Mouse (Mus musculus) brain, embryonic 18.5 days (tissue): Measurements from ENCODE around the gene Dhh.
"Not testable (repeated sequence)": the region's sequence is repeated elsewhere in the genome, so short reads cannot be mapped to it uniquely, and the experiment has no call there.

Source experiments
- DNase-seq: peaks from one replicate; pipeline ENCODE4 v3.0.0-alpha.2; 2012; ENCODE audit warnings: low read depth, low spot score

Dhh gene

DNA sequence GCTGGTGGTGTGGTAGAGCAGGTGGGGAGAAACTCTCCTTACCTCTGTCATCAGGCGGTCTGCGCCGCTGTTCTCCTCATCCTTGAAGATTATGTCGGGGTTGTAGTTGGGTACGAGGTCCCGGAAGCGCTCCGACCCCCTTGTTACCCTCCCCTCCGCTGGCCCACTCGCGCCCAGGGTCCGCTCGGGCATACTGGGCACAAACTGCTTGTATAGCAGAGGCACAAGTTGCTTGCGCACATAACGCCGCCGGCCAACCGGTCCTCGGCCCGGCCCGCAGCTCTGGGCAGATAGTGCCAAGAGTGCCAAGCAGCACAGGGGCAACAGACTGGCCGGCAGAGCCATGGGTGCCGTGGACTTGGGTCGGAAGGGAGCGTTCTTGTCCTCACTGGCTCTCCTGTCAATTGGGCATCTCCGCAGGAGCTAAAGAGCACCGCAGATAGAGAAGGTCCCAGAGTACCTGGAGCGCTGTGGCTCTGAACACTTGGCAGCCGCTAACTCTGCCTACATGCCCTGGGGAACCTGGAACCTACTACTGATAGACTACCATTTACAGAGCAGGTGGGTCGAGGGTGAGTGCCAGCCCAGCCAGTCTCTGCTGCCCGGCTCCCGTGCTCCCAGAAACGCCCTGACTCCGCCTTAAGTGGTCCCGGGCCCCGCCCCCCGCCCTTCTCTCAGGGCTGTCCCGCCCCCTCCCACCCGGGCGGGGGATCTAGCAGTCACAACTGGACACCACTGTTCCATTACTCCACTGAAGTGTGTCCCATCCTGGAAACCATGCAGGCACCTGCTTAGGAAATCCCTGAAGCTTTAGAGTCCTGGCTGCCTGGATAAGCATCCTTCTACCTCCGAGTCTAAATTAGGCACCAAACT is at the start of gene Dhh:
Gene Dhh, minus strand, starts transcription at position 613 of the 873 bp plus-strand sequence.
- DNase-seq, result no peak

DNA sequence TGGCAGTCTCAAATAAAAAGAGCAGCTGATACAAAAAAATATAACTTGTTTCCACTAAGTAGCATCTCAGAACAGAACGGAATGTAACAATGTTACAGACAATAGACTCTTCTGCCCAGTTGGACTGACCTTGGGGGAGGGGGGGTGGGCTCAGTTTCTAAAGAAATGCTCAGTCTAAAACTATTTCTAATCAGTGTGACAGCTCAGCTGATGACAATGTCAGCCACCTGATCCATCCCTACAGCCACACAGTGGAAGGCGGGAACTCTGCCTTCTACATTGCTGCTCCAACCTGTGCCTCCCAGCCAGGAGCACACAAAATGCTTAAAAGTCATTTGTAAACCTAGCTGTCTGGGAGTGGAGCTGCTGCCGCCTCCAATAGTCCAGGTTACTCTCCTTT is 49.5 kb upstream of the Dhh start:
- DNase-seq, result no peak

DNA sequence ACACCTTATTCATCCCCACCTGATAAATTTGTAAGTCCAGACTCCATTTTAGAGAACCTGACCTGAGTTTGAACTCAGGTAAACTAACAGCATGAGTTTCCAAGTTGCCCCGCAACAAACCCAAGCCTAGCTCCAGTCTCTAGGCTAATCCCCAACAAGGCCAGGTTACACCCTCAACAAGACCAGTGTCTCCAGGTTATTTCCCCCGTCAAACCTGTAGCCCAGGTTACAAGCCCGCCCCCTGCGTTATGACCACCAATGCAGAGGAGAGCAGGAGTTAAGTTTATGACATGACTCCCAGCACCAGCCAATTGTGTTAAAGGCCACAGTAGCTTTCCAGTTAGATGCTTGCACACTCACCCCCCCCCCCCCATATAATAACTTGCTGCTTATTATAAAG is 44.8 kb upstream of the Dhh start:
- no peak for DNase-seq

DNA sequence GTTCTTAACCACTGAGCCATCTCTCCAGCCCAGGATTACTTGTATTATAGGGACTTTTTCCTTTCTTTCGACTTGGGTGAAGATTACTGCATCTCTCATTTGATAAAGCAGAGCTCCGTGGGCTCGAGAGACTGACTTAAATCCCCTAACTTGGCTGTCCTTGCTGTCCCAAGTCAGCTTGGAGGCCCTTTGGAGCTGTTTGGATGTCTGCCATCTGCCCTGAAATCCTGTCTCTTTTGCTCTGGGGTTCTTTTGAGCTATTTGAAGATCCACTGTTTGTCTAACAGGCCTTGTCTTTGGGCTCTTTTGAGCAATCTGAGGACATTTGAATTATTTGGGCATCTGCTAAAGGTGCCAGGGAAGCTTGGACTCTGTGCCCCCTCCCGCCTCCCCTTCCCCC is 43.7 kb upstream of the Dhh start:
- no peak for DNase-seq

DNA sequence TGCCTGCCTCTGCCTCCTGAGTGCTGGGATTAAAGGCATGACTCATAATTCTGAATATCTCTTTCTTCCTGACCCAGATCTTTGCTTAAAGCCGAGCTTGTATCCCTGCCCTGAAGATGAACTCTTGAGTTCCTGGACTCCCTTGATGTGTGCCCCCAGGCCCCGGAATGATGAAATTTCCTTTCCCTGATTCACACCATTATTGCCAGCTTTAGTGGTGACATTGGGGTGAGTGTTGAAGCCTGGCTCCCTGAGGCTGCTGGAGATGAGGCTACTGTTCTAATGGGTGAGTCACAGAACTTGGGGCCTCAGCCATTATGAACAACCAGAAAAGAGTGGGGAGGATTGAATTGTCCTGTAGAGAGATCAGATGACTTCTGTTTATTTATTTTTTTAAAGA is 43.2 kb upstream of the Dhh start:
- DNase-seq, result no peak

DNA sequence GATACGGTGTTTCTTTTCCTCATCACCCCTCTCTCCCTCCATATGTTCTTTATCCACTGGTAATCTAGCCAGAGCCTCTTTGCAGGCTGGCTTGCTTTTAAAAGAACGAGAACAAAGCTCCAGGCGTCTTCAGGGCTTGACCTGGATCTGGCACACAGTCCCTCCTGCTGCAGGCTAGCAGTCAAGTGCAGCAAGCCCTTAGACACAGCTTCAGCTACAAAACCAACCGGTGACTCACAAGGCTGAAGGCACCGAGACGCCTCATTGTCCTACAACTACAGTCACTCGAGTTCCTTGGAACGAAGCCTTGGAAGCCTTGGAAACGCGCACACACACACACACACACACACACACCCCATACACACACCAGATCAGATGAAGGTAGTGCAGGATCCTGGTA is 42.5 kb upstream of the Dhh start:
- DNase-seq, result no peak

DNA sequence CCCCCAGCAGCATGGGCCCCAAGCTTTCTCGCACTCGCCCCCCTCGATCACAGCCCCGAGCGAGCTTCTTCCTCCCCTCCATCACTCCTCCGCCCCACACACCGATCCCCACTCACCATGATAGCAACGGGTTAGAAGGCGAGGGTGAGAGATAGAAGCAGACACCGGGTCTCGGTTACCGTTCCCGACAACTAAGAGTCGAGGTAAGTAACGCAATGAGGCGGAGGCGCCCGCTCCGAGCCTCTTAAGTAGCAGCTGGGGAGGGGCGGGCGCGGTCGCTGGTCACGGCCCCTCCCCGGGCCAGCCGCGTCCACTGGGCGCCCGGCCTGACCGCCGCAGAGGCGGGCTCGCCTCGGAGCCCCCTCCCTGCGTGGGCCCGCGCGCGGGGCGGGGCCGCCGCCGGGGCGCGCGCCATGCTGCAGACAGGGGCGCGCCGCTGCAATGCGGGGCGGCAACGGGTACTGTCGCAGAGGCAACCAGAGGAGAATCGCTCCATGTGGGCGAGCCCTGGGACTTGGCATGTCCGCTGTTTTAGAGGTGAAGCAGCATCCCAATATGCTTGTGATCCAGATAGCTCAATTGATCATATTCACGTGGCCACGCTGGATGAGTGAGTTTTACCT is 36.0 kb upstream of the Dhh start, which contains the start of gene Tuba1b:
Gene Tuba1b, minus strand, starts transcription at position 349 of the 623 bp plus-strand sequence.
- peak; percentile 86 for DNase-seq

DNA sequence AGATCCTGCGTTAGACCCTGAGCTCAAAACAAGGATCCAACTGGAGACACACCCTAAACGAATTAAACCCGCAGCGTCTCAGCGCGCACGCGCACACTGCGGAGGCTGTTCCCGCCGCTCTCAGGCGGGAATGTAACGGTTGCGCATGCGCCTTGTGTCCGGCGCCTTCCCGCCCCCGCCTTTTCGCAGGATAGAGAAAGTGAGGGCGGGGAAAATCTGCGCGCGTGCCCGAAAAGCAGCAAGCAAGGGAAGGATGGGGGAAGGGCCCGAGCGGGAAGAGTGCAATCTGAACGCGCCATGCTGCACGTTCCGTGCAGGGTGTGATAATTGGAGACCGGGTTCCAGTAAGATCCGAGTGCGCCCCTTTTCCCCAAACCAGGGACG is 35.5 kb upstream of the Dhh start:
- DNase-seq, result peak; percentile 96

DNA sequence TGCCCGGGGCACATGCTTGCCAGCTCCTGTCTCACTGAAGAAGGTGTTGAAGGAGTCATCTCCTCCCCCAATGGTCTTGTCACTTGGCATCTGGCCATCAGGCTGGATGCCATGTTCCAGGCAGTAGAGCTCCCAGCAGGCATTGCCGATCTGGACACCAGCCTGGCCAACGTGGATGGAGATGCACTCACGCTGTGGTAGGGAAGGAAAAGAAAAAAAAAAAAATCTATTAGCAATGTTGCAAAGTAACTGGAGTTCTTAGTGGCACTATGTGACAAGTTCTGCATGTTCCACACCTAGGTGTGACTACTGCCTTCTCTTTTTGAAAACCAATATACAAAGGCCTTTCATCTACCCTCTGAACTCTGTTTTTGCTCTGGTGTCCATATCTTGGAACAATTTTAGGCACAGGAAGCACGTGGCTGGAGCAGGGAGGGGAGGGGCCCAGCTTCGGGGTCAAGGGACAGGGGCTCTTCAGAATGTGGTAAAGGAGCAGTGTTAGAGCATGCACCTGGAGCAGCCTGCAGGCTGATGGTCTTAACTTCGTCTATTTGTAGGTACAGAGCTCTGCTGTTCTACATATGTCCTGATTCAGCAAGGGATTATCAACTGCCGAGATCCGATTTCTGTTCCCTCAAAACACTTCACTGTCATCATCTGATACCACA is 34.8 kb upstream of the Dhh start:
- DNase-seq, result not testable (repeated sequence)

DNA sequence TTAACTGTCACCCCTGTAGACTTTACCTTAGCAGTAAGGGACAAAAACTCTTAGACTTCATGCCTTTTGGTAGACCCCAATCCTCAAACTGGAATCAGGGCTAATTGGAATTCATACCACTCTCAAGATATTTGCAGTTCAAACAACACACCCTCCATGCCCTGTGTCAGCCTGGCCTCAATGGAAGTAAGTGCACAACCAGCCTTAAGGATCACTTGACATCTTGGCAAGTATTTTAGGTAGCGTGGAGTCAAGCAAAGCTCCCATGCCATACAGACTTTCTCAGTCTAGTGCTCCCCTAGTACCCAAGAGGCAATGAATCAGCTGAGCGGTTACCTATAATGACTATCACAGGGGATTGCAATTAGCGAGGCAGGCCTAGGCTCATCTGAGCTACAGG is 32.7 kb upstream of the Dhh start:
- DNase-seq, result no peak

DNA sequence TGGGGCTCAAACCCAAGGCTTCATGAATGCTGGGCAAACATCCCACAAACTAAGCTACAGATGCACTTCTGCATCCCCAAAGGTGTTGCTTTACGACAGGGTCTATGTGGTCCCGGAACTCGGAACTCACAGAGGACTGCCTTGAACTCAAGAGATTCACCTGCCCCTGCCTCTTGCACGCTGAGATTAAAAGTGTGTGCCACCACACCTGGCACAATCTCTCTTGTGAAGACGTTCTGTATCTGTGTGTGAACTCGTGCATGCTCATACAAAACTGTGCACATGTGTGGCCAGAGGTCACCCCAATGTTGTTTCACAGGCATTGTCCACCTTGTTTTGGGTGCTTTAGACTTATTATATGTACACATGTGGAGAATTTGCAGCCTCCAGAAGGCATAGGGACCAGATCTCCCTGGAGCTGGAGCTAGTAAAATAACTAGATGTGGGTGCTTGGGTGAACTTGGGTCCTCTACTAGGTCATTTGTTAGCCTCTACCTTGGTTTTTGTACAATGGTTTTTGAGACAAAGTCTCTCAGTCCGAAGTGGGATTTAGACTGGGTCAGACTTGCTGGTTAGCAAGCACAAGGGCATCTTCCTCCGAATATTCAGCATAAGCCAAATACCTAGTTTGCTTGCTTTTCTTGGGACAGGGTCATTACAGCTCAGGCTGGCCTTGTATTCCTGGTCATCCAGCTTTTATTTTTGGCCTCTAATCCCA is 31.8 kb upstream of the Dhh start:
- DNase-seq, result no peak

DNA sequence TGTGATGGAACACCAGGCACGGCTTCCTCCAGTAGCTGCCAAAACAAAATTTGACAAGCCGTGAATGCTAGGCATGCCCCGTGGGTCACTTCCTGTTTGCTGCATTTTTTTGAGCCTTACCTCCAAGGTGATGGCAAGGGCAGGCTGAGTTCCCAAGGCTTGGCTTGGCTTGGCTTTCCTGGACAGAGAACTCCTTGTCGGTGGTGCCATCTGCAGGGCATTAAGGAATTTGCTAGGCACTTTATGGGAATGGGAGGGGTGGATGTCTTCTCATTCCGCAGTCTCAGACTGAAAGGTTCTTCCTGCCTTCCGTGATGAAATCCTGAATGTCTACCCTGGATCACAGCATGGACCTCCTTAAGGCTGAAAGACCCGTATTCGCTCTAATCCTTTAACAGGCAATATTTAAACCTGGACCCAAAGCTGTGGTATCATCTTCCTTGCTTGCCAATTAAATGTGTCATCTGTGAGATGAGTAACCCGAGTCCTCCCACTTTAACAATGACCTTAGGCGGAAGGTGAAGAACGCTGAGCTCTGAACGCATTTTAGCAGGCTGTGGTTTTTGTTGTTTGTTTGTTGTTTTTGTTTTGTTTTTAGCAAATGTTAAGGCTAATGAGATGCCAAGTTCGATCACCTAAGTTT is 30.4 kb upstream of the Dhh start:
- DNase-seq, result no peak

DNA sequence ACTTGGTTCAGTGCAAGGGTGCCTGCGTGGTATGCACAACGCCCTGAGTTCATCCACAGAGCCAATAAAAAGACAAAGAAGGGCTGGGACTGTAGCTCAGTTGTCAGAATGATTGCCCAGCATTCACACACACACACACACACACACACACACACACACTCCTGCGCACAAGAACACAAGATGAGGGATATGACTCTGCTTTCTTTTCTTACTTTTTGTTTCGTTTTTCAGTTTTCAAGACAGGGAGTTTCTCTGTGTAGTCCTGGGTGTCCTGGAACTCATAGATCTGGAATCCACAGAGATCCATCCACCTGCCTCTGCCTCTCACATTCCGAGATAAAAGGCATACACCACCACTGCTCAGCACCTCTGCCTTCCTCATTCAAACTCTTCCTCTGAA is 29.2 kb upstream of the Dhh start:
- no peak for DNase-seq

DNA sequence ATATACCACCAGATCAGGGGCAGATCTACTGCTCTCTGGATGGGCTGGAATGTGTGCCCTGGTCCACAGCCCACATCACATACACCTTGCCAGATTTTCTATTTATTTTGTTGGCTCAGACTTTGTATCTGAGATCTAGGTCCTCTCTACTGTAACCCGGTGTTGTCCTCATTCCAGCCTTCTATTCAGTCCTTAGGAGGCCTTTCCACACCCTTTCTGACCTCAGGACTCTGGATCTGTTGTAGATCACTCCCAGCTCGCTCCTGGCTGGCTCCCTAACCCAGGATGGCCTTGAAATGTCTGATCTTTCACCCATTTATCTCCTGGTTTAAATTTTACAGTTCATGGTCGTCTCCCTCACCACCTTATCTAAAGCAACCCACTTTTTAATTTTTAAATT is 26.3 kb upstream of the Dhh start:
- DNase-seq, result no peak

DNA sequence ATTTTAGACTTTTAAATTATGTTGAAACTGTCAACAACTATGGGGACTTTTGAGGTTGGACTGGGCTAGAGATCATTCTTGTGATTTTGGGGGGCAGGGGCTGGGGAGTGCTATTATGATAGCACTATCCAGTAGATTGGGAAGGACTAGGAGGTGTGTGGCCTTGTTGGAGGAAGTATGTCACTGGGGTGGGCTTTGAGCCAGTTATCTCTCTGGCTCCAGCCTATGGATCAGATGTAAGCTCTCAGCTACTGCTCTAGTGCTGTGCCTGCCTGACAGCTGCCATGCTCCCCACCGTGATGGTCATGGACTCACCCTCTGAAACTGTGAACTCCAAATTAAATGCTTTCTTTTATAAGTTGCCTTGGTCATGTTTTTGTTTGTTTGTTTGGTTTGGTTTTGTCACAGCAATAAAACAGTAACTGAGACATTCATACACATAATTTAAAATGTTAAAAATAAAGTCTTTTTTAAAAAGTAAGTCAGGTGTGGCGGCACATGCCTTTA is 24.7 kb upstream of the Dhh start:
- no peak for DNase-seq

DNA sequence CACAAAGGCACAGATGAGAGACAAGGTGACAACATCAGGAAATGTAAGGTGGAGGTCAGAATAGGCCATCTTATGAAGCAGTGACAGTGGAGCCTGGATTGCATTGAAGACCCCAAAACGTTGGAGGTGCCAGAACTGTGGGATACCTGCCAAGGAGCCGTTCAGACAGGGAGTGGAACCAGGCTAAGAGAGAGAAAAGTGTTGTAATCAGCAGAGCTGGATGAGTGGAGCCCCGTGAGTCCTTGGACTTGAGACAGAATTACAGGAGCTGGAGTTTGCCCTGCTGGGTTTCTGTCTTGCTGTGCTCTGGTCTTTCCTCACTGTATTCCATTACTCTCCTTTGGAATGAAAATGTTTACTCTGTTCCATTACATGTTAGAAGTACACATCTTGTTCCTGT is 24.2 kb upstream of the Dhh start:
- DNase-seq, result no peak

DNA sequence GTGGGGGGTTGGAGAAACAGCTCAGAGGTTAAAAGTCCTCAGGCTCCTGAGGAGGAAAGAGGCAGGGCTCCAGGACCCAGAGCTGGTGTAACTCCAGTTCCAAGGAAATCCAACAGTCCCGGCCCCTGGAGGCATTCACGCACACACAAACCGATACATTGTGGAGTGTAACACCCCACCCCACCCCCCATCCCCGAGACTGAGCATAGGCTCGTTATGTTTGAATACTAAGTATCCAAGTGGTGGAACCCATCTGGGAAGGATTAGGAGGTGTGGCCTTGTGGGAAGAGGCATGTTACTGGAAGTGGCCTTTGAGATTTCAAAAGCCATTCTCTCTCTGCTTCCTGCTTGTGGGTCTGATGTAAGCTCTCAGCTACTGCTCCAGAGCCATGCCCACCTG is 23.2 kb upstream of the Dhh start:
- no peak for DNase-seq

DNA sequence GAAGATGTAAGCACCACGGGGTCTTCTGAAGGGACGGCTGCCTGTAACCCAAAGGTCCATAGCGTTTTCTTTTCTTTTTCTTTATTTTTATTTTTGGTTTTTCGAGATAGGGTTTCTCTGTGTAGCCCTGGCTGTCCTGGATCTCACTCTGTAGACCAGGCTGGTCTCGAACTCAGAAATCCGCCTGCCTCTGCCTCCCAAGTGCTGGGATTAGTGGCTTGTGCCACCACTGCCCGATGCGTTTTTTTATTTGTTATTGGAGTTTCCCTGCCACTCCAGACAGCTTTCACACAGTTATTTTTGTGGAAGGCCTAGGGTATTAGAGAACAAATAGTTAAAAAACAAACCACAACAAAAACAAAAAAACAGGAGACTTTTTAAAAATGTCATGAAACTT is 20.2 kb upstream of the Dhh start:
- DNase-seq, result not testable (repeated sequence)

DNA sequence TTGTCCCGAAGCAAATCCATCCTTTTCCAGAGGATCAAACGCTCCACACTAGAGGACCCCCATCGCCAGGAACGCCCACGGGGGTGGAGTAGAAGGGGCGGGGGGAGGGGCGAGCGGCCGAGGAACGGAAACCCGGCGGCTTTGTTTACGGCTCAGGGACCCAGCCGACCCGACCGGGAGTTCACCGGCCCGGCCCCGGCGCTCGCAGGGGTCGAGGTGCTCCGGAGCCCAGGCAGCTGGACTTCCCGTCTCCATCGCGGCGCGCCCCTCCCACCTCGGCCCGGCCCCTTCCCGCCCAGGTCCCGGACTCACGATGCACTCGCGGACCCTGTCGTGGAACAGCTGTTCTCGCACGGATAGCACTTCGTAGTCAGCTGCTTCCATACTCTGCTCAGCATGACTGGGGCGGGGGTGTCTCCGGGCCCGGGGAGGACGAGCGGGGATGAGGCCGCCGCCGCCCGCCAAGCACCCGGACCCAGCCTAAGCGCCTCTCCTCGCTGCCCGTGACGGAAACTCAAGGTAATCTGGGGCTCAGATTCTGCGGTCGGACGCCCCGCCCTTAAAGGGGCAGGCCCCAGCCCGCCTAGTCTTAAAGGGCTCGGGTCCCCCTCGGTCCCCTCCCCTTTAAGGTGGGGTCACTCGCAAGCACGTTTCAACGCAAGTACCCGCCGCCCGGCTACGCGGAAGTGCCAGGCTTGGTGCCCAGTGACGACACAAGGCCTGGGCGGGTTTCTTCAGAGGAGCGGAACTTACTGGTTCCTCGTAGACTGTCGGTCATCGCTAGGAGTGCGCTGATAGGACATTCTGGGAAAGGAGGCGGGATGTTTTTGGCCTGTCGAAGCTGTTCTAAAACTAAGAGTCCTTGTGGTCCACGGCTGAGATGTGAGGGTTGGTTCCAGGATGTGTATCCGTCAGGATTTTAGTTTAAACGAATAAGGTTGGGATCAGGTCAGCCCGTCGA is 19.5 kb upstream of the Dhh start, which contains the start of gene Lmbr1l:
Gene Lmbr1l, minus strand, starts transcription at position 694 of the 961 bp plus-strand sequence.
- DNase-seq, result peak; percentile 99

DNA sequence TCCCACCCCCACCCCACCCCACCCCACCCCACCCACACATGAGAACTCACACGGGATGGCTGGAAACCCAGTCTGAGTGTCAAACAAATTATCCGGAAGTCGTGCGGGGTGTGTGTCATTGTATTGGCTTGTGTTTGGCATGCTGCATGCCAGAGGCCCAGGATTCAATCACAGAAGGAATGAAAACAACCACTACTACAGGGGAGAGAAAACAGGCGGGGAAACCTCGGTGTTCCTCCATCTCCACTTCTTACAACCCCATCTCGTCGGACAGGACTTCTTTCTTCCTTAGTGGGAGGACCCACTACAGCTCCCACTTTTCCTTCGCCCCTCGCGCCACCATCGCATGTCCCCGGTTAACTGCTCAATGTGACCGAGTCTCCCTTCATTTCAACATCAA is 18.8 kb upstream of the Dhh start:
- no peak for DNase-seq
